Mouse (Mus musculus) CD4-positive naive resting alpha-beta T cell, adult 57 days (primary cell): ENCODE measurements around the gene Nacc1. TPM values are rescaled to one million over a fixed set of nuclear protein-coding genes. Genes with fewer than 3 reads are reported as not detected.

Experiments used
- total RNA-seq: library from RNA; stranded (reverse); gene quantifications from one replicate; pipeline ENCODE4 v1.2.4, GENCODE M21; 2023

The Nacc1 gene
- total RNA-seq = 42.9 TPM

DNA sequence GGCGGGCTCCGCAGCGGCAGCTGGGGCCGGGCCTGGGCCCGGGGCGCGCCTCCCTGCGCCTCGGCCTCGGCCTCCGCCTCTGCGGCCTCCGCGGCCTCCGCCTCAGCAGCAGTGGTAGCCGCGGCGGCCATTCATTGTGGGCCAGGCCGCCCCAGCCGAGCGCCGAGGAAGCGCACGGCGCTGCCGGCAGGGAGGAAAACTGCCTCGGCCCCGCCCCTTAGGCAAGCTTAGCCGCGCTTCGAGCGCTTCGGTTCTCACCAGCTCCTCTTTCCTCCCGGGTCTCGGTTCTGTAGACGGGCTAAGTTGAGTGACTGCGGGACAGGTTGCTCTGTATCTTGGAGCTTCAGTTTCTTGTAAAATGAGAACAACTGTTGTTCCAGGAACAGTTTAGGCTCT, at the start of gene Nacc1:
Gene Nacc1 (minus strand): TSS at position 158 of the 396 bp plus-strand sequence.

GRCm38 (mm10) chr8:84722850-84723570, 35.3 kb upstream of the Nacc1 start, which contains the start of gene G430095P16Rik:
TSS of gene G430095P16Rik (plus strand) at chr8:84723007.

DNA sequence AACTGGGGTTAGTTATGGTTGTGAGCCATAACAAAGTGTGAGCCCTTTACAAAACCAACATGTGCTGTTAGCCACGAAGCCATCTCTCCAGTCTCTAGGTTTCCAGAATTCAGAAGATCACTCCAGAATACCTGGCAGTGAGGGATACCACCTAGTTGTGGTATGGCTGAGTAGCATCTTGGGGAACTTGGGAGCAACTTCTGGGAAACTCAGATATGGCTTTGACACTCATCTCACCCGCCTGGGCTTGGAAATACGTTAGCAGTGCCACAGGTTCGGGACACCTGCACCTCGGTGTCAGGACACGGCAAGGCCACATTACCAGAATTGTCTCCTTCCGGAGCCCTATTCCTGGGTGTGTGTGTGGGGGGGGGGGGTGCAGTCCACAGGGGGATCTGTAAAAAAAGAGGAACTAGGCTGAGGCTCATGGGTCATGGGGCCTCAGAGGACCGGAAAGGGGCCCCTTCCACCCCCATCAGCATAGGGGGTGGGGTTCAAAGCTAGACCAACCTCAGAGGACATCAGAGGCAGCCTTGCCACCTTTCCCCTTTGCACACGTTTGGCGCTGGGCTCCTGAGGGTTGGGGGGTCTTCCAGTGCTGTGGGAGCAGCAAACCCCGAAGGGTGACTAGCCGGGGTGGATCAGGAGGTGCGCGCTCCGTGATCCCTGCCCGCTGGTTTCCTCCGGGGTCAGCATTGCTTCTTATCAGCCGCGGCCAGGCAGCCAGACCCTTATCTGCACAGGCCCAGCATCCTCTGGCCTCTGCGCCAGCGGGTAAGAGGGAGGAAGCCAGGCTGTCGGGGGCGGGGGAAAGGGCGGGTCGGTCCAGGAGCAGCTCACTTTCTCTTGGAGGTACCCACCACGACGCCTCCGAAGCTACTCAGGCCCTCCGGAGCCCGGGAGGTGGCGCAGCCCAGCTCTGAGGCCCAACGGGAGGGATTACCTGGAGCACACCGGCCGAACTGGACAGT, 13.6 kb upstream of the Nacc1 start, which contains the start of gene Lyl1:
Gene Lyl1 (plus strand): TSS at position 517 of the 971 bp plus-strand sequence.

GRCm38 (mm10) chr8:84686191-84687002, 1.3 kb downstream of the Nacc1 start, which contains the start of gene Trmt1:
TSS of gene Trmt1 (plus strand) at chr8:84686307.

GRCm38 (mm10) chr8:84662581-84663065, 25.0 kb downstream of the Nacc1 start, which contains the start of gene Ier2:
TSS of gene Ier2 (minus strand) at chr8:84662852.

Other genes with a start within 250 kb of the Nacc1 start
- 269 TPM for gene Ier2, start 25.0 kb downstream of the Nacc1 start, total RNA-seq
- 150 TPM for gene Trmt1, start 1.6 kb downstream of the Nacc1 start, total RNA-seq
- gene Lyl1, start 13.6 kb upstream of the Nacc1 start, total RNA-seq = 3.7 TPM
- 13.1 TPM for gene G430095P16Rik, start 35.1 kb upstream of the Nacc1 start, total RNA-seq
- 11.4 TPM for gene Nfix, start 112.5 kb upstream of the Nacc1 start, total RNA-seq
- gene Dand5, start 135.0 kb upstream of the Nacc1 start, total RNA-seq = 4.1 TPM
- gene Gadd45gip1, start 143.7 kb upstream of the Nacc1 start, total RNA-seq = 16.4 TPM
- gene Rad23a, start 152.8 kb upstream of the Nacc1 start, total RNA-seq = 61.8 TPM
- gene Calr, start 159.1 kb upstream of the Nacc1 start, total RNA-seq = 437 TPM
- 69.8 TPM for gene Farsa, start 169.1 kb upstream of the Nacc1 start, total RNA-seq
- gene Syce2, start 184.2 kb upstream of the Nacc1 start, total RNA-seq = 5.5 TPM
- 23.6 TPM for gene Gcdh, start 206.1 kb upstream of the Nacc1 start, total RNA-seq
- gene Klf1, start 214.1 kb upstream of the Nacc1 start, total RNA-seq = not detected
- 13.4 TPM for gene Dnase2a, start 220.7 kb upstream of the Nacc1 start, total RNA-seq
- gene Mast1, start 249.5 kb upstream of the Nacc1 start, total RNA-seq = 0.41 TPM